Mouse (Mus musculus) 3134 (cell line): ENCODE data around the gene Aunip.

Experiments
- DNase-seq: peaks from one replicate; pipeline ENCODE4 v3.0.0-alpha.2; 2011; ENCODE audit warnings: low spot score; ENCODE audit not compliant: insufficient read length; ENCODE audit errors: extremely low read depth

Aunip gene

GRCm38 (mm10) chr4:134512798-134513197, 2.0 kb downstream of the Aunip start:
- DNase-seq: no peak

GRCm38 (mm10) chr4:134514309-134514930, 3.6 kb downstream of the Aunip start:
- DNase-seq: no peak

GRCm38 (mm10) chr4:134515614-134516013, 4.8 kb downstream of the Aunip start:
- DNase-seq: no peak

GRCm38 (mm10) chr4:134516981-134517380, 6.2 kb downstream of the Aunip start:
- DNase-seq: no peak

- DNase-seq: no peak
These were observed 6.9 kb downstream of the Aunip start for GRCm38 (mm10) chr4:134517719-134518118.

GRCm38 (mm10) chr4:134518541-134518940, 7.7 kb downstream of the Aunip start:
- DNase-seq: no peak

GRCm38 (mm10) chr4:134519281-134519680, 8.5 kb downstream of the Aunip start:
- no peak for DNase-seq

GRCm38 (mm10) chr4:134523447-134523846, 12.6 kb downstream of the Aunip start:
- DNase-seq: no peak

- DNase-seq: no peak
These were observed 15.0 kb downstream of the Aunip start for GRCm38 (mm10) chr4:134525806-134526205.

GRCm38 (mm10) chr4:134526220-134526619, 15.4 kb downstream of the Aunip start:
- DNase-seq: no peak

- DNase-seq: no peak
These were observed 22.1 kb downstream of the Aunip start for GRCm38 (mm10) chr4:134532928-134533327.

- no peak for DNase-seq
These were observed 22.6 kb downstream of the Aunip start for GRCm38 (mm10) chr4:134533421-134533820.

GRCm38 (mm10) chr4:134534124-134534886, 23.5 kb downstream of the Aunip start:
- peak; percentile 74 for DNase-seq

GRCm38 (mm10) chr4:134534932-134535786, 24.4 kb downstream of the Aunip start, which contains the start of gene Mtfr1l:
Gene Mtfr1l, minus strand, starts transcription at chr4:134535387.
- DNase-seq: peak; percentile 98

- no peak for DNase-seq
These were observed 25.0 kb downstream of the Aunip start for GRCm38 (mm10) chr4:134535787-134536151.

- no peak for DNase-seq
These were observed 28.3 kb downstream of the Aunip start for GRCm38 (mm10) chr4:134538997-134539580.

- no peak for DNase-seq
These were observed 31.9 kb downstream of the Aunip start for GRCm38 (mm10) chr4:134542726-134543125.

- peak; percentile 65 for DNase-seq
These were observed 32.5 kb downstream of the Aunip start for GRCm38 (mm10) chr4:134543261-134543660.

GRCm38 (mm10) chr4:134546814-134547705, 36.3 kb downstream of the Aunip start:
- DNase-seq: no peak
